Mouse (Mus musculus) heart, postnatal 10 days (tissue): ENCODE data around the gene Fsip1. TPM values are rescaled to one million over a fixed set of nuclear protein-coding genes. Genes with fewer than 3 reads are reported as not detected.

Experiments used
- DNase-seq, 2 experiments: peaks; one replicate each; pipeline ENCODE4 v3.0.0; 2021
- intact Hi-C: fragments of 180-260 bp; cut with DNase I; formaldehyde crosslinking; loops from one replicate; pipeline ENCODE4 v1.15.1; 2025
- total RNA-seq, 2 experiments: library from RNA; stranded (reverse); gene quantifications; 2 replicates each; pipeline ENCODE4 v1.2.3; 2021

Gene Fsip1
- total RNA-seq, 2 experiments from 2014 or later: not detected

GRCm38 (mm10) chr2:118127516-118128288 is 129.1 kb downstream of the Fsip1 start:
- DNase-seq: no peak
- intact Hi-C loops: no loop called here

- DNase-seq: no peak
- intact Hi-C loops: no loop called here
Observed at GRCm38 (mm10) chr2:118125943-118126470, 130.8 kb downstream of the Fsip1 start.

- intact Hi-C loops: no loop called here
- DNase-seq: no peak
Observed at GRCm38 (mm10) chr2:118125211-118125939, 131.4 kb downstream of the Fsip1 start.

- intact Hi-C loops: no loop called here
- DNase-seq: no peak
Observed at GRCm38 (mm10) chr2:118124437-118124836, 132.3 kb downstream of the Fsip1 start.

- DNase-seq: no peak
- intact Hi-C loops: no loop called here
Observed at GRCm38 (mm10) chr2:118123743-118124142, 133.0 kb downstream of the Fsip1 start.

GRCm38 (mm10) chr2:118122291-118122690 is 134.5 kb downstream of the Fsip1 start:
- intact Hi-C loops: no loop called here
- DNase-seq: no peak

GRCm38 (mm10) chr2:118120751-118121150 is 136.0 kb downstream of the Fsip1 start:
- no peak for DNase-seq
- intact Hi-C loops: no loop called here

- intact Hi-C loops: no loop called here
- no peak for DNase-seq
Observed at GRCm38 (mm10) chr2:118120095-118120494, 136.7 kb downstream of the Fsip1 start.

- intact Hi-C loops: loop anchor here (10.0 kb wide), 1 partner anchor 485 kb away; no protein-coding TSS in a partner anchor
- no peak for DNase-seq
Observed at GRCm38 (mm10) chr2:118119684-118120083, 137.1 kb downstream of the Fsip1 start.

- intact Hi-C loops: loop anchor here (10.0 kb wide), 1 partner anchor 484 kb away; no protein-coding TSS in a partner anchor
- no peak for DNase-seq
Observed at GRCm38 (mm10) chr2:118118515-118118914, 138.3 kb downstream of the Fsip1 start.

- DNase-seq: no peak
- intact Hi-C loops: loop anchor here (10.0 kb wide), 1 partner anchor 483 kb away; no protein-coding TSS in a partner anchor
Observed at GRCm38 (mm10) chr2:118118045-118118444, 138.7 kb downstream of the Fsip1 start.

- intact Hi-C loops: loop anchor here (10.0 kb wide), 1 partner anchor 483 kb away; no protein-coding TSS in a partner anchor
Observed at GRCm38 (mm10) chr2:118117401-118117800, 139.4 kb downstream of the Fsip1 start.

GRCm38 (mm10) chr2:118116754-118117290 is 139.9 kb downstream of the Fsip1 start:
- intact Hi-C loops: loop anchor here (10.0 kb wide), 1 partner anchor 482 kb away; no protein-coding TSS in a partner anchor
- no peak for DNase-seq

More at GRCm38 (mm10) chr2:118117401-118117800, 139.4 kb downstream of the Fsip1 start:
- no peak for DNase-seq

GRCm38 (mm10) chr2:118116180-118116579 is 140.6 kb downstream of the Fsip1 start:
- DNase-seq: no peak
- intact Hi-C loops: loop anchor here (10.0 kb wide), 1 partner anchor 481 kb away; no protein-coding TSS in a partner anchor

- intact Hi-C loops: loop anchor here (10.0 kb wide), 1 partner anchor 481 kb away; no protein-coding TSS in a partner anchor
- no peak for DNase-seq
Observed at GRCm38 (mm10) chr2:118115647-118116046, 141.1 kb downstream of the Fsip1 start.

- intact Hi-C loops: loop anchor here (5.0 to 10.0 kb wide), 3 partner anchors 72 to 657 kb away; no protein-coding TSS in a partner anchor
Observed at GRCm38 (mm10) chr2:118114671-118115070, 142.1 kb downstream of the Fsip1 start.

GRCm38 (mm10) chr2:118113808-118114524 is 142.8 kb downstream of the Fsip1 start:
- intact Hi-C loops: loop anchor here (5.0 to 10.0 kb wide), 3 partner anchors 72 to 657 kb away; no protein-coding TSS in a partner anchor
- peak; percentile 41 to 59 for DNase-seq

More at GRCm38 (mm10) chr2:118114671-118115070, 142.1 kb downstream of the Fsip1 start:
- DNase-seq: no peak

- intact Hi-C loops: loop anchor here (5.0 to 10.0 kb wide), 3 partner anchors 71 to 656 kb away; no protein-coding TSS in a partner anchor
- DNase-seq: peak in 1 of 2 experiments; percentile 21
Observed at GRCm38 (mm10) chr2:118112846-118113479, 143.8 kb downstream of the Fsip1 start.

- DNase-seq: no peak
- intact Hi-C loops: loop anchor here (5.0 to 10.0 kb wide), 3 partner anchors 70 to 655 kb away; no protein-coding TSS in a partner anchor
Observed at GRCm38 (mm10) chr2:118112438-118112837, 144.3 kb downstream of the Fsip1 start.
